Mouse (Mus musculus): ENCODE measurements at regions not wholly inside any gene's neighbourhood (a gene's known extent, or its start where the extent isn't known, plus 50 kb on each side); places are given as distances from the start of the nearest gene placed in this dataset.
A peak's percentile ranks its signal among the peaks of the same experiment; 100 is the strongest.
"Not testable (repeated sequence)": the region's sequence is repeated elsewhere in the genome, so short reads cannot be mapped to it uniquely, and the experiment has no call there.

DNA sequence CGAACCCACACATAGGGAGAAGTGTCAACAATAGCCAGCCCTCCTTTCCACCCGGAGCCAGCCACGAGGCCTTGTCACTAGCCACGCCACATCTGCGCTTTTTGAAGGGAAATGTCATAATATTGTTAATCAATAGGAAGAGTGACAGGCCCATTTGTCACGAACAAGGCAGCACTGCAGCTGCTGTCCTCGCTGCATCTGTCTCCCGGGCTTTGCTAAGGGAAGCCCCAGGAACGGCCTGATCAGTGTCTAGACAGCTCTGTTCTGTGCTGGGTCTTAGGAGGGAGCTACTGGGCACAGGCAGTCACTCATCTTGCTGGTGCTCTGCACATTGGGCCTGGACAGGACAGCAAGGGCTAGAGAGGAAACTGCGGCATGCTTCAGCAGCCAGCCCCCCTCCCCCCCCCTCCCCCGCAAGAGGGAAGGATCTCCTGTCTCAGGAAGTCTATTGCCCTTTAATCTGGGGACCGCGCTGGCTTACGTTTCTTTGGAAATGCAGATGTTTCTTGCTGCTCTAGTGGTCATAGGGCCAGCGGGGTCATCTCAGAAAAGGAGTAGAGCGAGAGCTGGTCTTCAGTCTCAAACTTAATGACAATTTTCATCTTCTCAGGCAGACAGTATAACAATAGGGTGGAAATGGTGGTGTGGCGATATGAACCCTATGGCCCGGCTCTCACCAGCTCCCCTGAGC lies 169.1 kb upstream of the Npvf start:
- DNase-seq = no peak

DNA sequence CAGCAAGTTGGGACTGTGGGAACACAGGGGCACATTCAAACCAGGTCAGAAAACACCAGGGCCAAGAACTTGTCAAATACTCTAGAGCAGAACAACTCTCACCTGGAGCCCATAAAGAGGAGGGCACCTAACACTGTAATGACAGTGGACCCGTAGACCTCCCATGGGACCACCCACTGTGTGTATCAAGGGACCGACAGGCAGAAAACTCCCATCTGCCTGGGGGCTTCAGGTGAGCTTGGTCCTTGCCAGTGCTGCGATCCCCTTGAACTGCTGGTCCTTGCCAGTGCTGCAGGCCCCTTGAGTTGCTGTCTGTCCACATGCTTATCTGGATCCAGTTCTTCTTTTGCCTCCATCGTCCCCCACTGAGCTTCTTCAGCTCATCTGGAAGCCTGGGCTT lies 170.2 kb upstream of the Npvf start:
- DNase-seq = no peak

- DNase-seq = no peak
These were observed 177.5 kb upstream of the Npvf start for GRCm38 (mm10) chr6:50831725-50832124.

GRCm38 (mm10) chr6:50835997-50836625 lies 181.9 kb upstream of the Npvf start:
- no peak for DNase-seq

GRCm38 (mm10) chr6:50840826-50841225 lies 186.6 kb upstream of the Npvf start:
- no peak for DNase-seq

DNA sequence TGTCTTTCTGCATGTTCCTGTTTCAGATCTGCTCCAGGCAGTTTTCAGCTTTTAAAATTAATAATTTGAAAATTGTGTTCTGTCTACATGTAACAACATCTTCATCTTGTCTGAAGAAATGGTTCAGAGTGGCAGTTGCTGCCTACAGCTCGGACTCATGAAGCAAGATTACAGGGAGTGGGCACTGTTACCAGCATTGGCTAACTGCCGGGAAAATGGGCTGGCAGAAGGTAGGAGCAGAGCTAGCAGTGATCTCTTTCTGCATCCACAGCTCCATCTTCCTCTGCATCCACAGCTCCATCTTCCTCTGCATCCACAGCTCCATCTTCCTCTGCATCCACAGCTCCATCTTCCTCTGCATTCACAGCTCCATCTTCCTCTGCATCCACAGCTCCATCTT lies 191.0 kb upstream of the Npvf start:
- not testable (repeated sequence) for DNase-seq

- DNase-seq = no peak
These were observed 192.7 kb upstream of the Npvf start for GRCm38 (mm10) chr6:50846740-50847516.

GRCm38 (mm10) chr6:50847548-50847947 lies 193.3 kb upstream of the Npvf start:
- no peak for DNase-seq

DNA sequence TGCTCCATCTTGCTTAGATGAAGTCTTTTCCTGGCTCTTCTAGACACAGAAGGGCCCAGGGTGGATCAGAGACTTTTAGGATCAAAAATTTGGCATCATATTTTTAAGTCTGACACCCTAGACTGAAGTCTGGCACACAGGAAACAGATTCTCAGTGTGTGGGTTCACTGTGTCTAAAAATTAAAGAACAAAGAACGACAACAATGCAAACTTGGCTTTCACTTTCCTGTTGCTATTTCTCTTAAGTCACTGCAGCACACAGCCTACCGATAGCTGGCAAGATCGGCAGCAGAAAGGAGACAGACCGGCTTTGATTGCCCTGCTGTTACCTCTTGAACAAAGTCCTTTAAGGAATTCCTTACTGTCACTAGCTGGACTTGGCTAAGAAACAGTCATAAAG lies 204.9 kb upstream of the Npvf start:
- DNase-seq = no peak

GRCm38 (mm10) chr6:50877991-50878390 lies 223.8 kb upstream of the Npvf start:
- no peak for DNase-seq

DNA sequence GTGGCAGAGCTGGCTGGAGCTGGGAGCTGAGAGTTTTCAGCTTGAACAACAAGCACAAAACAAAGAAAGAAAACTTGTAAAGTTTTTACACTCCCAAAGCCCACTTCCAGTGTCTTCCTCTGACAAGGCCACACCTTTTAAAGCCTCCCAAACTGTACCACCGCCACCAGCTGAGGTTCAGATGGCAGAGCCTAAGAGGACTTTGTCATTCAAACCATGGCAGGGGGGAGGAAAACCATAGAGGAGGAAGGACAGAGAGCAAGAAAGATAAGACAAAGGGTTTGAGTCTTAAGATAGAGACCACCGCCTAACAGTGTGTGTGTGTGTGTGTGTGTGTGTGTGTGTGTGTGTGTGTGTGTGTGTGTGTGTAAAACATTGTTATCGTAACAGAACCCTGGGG lies 228.1 kb upstream of the Npvf start:
- no peak for DNase-seq

GRCm38 (mm10) chr6:50882759-50883158 lies 228.5 kb upstream of the Npvf start:
- no peak for DNase-seq

DNA sequence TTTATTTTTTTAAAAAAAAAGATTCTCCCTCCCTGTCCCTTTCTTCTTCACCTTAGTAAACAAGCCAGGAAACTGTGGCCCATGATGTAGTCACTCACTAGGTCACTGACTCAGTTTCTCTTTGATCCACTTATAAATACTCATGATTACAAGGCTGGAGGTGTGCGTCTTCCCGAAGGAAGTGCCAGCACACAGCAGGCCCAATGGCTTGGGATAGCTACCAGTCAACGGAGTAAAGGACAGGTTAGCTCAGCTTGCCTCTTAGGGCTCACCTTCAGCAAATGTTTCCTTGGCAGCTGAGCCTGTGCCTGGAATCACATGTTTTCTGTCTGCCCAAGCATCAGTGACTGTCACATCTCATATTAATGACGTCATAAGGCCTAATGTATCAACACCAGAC lies 230.8 kb upstream of the Npvf start:
- DNase-seq = no peak

- no peak for DNase-seq
These were observed 231.6 kb upstream of the Npvf start for GRCm38 (mm10) chr6:50885771-50886360.

GRCm38 (mm10) chr6:50890370-50891204 lies 236.3 kb upstream of the Npvf start:
- no peak for DNase-seq

DNA sequence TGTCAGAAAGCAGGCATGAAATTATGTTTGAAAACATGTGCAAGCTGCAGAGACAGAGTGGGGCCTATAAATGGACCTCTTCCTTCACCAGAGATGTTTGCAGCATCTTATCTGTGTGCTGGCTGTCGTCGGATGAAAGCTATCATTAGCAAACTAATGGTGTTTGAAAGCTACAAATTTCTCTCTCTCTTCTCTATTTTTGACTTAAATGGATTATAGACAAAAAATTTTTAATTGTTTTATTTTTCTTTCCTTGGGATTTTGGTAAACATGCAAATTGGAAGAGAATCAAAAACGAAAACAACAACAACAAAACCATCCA lies 236.9 kb upstream of the Npvf start:
- no peak for DNase-seq

GRCm38 (mm10) chr6:50898792-50899191 lies 244.6 kb upstream of the Npvf start:
- DNase-seq = peak; percentile 9

DNA sequence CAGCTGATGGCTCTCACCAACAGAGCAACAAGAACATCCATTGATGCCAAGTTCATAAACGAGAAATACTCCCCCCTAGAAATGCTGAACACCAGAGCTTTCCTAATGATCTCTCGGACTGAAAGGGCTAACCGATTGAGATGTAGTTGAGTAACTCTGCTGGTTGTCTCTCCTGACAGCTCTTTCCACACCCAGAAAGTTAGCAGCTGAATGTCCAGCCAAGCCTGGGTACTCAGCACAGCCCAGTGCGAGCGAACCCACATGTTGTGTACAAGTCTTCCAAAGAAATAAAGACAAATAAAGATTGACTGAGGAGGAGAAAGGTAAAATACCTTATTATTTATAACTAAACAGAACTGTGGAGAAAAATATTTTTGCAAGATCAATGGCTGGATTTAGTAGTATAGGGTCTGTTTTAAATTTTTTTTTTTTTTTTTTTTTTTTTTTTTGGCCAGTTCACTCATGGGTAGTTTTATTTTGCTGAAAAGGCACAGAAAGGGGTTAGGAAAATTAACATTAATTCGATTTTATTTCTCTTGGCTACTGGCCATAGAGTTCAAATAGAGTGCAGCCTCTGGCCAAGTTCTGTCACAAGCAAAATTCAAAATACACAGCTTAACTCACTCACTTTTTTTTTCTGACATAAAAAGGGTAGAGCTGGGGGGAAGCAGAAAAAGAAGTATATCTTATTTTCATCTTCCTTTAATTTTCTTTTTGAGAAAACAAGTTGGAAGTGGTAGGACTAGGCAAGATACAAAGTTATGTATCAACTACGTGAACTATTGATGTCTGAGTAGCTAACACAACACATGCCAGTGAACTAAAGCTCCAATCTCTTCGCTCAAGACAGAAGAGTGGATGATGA lies 261.2 kb upstream of the Npvf start:
- DNase-seq = no peak

DNA sequence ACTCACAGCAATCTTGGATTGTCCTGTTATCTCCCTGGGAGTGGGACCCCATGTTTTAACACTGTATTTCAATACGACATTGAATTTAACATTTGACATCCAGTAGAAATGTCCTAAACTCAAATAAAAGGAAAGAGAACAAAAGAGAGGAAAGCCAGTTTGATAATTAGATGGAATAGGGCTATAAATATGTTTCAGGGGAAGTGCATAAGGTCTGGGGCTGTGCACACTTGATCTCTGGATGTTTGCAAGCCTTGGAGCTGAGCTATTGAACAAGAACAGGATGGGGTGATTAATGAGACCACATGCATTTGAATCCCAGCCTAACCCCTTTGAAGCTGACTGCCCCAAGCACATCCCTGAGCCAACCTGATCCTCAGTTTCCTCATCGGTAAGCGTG lies 264.0 kb upstream of the Npvf start:
- no peak for DNase-seq

DNA sequence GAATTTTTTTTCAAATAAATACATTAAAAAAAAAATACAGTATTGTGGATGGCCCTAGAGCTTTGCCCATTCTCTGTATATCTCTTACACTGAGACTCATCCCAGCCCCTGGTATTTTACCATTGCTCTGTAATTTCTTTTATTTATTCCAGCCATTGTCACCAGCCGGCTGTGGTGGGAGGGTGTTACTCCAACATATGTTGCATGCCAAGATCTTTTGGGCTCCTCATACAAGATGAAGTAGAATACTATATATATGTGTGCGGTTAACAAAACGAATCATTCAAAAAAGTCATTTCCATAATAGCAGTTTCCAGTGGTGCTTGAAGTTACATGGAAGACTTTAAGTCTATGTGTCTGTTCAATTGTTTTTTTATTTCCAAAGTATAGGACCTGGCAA lies 268.0 kb upstream of the Npvf start:
- DNase-seq = no peak

DNA sequence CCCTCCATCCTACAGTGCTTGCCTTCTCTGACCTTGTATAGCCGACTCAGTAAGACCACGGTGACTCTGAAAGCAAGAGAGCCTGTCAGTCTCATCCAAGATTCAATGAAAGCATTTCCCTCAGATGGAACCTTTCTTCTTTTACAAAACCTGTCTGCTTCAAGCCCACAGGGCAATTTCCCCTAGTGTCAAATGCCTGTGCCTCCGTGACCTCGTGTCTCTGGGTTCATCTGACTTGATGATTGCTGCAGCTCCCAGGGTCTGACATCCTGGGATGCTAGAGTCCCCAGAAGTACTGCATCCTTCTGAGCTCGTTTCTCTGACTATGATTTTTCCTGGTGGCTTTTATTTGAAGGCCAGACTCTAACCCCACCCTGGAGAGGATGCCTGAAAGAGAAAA lies 270.3 kb upstream of the Npvf start:
- no peak for DNase-seq

DNA sequence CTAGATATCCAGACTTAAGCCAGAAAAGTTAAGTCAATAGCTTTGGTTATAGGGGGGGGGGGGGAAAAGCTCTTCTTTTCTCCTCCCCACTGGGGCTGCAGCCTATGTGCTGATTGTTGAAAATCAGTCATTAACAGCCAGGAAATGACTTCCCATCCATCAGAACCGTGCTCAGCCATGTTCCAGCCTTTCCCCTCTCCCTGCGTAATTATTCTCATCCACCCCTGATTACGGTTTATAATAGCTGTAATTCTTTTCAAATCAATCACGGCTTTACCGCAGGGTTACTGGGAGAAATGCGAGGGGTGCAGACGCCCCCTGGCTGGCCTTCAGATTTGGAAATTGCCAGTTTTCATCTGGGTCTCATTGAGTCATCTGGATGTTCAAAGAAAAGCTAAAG lies 270.8 kb upstream of the Npvf start:
- no peak for DNase-seq
